Mouse (Mus musculus): ENCODE data around the gene Ush2a. TPM values are rescaled to one million over a fixed set of nuclear protein-coding genes. Genes with fewer than 3 reads are reported as not detected.

The Ush2a gene
- polyA plus RNA-seq, 1 experiment from 2014 or later, result 0.09 TPM

DNA sequence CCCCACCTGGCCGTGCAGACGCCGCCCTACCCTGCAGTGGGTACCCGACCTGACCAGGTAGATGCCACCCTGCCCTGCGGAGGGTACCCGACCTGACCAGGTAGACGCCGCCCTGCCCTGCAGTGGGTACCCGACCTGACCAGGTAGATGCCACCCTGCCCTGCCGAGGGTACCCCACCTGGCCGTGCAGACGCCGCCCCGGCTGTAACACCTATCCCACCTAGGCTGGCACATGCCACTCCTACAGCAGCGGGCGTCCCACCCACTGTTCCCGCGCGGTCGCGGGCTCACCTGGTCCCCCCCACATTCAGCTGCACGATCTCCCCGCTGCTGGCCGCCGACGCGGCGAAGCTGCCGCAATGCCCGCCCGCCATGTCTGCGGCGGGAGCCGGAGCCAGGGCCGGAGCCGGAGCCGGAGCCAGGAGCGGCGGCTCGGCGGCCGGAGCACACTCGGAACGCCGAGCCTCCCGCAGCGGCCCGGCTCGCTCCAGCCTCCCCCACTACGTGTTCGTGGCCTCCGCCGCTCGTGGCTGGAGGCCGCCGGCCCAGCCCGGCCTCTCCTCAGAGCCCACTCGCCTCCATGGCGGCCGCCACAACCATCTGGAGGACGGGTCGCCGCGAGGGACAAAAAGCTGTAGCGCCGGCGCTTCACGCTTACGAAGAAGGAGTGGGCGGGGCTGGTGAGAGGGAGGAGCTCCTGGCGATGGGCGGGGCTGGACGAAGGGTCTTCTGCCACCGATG, 745.6 kb downstream of the Ush2a start, which contains the start of gene Kctd3:
Kctd3 (minus strand) TSS at position 603 of the 741 bp plus-strand sequence.
- Histone ChIP-seq H3K9ac (peak within 1 kb of the TSS; percentile 97), H3K27me3 (replicated peaks) (no peaks in the 10 kb centered on the region), H3K4me3 (replicated peaks) (peak within 1 kb of the TSS; percentile 98), H3K27ac (peak within 1 kb of the TSS; percentile 77), H3K4me1 (peaks cover 5% of the 10 kb centered on the region; the same call in 1 of the 2 replicates), H3K9me3 (no peaks in the 10 kb centered on the region), H3K36me3 (no peaks in the 10 kb centered on the region), H3K4me2 (peak within 1 kb of the TSS; percentile 76)
- ATAC-seq (ENCODE audit: insufficient read depth, low FRiP score, low read depth), result peak; percentile 83
- WGBS, result under 1% methylated on average over 74 of the region's 74 CpGs

DNA sequence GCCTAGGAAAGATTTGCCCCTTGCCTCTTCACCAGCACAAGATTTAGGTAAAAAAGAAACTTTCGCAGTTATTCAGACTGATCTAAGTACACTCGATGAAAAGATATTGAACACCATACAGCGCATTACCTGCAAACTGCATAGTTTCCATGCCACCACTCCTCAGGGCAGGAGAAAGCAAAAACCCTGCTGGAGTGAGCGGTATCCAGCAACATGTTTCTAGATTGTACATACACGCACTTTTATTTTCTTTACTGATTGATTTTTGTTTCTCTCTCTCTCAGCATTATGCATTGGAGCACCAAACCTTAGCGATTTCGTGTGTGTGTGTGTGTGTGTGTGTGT, 746.1 kb downstream of the Ush2a start:
- peak overlapping the region; percentile 98 for H3K4me3 ChIP-seq (replicated peaks)
- H3K9me3 ChIP-seq, result no peaks in the 10 kb centered on the region
- no peak overlapping the region for H3K27ac ChIP-seq
- peak; percentile 19; the same call in 1 of the 2 replicates for ATAC-seq (ENCODE audit: insufficient read depth, low FRiP score, low read depth)
- no peak overlapping the region for H3K9ac ChIP-seq
- peak overlapping the region; percentile 76 for H3K4me2 ChIP-seq
- no peaks in the 10 kb centered on the region for H3K27me3 ChIP-seq (replicated peaks)
- H3K4me1 ChIP-seq, result peaks cover 10% of the 10 kb centered on the region
- no peaks in the 10 kb centered on the region for H3K36me3 ChIP-seq
- 44% methylated on average over 7 of the region's 7 CpGs for WGBS

DNA sequence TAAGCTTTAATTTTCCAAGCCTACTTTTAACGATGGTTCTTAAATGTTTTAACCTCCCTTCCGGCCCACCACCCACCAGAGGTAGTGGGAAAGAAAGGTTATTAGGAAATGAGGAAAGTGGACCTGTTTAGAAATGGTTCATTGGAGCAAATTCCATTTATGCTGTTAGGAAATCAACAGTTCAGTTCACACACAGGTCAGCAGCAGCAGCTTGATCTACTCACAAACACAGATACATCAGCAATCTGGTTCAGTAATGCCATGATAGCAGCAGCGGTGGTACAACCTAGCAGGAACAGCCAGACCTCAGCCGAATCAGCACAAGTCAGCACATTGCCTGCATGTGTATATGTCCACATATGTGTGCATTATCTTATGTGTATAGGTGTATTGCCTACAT, 748.8 kb downstream of the Ush2a start:
- no peak overlapping the region for H3K27ac ChIP-seq
- WGBS, result 85% methylated on average over 4 of the region's 4 CpGs
- no peak for ATAC-seq (ENCODE audit: insufficient read depth, low FRiP score, low read depth)

DNA sequence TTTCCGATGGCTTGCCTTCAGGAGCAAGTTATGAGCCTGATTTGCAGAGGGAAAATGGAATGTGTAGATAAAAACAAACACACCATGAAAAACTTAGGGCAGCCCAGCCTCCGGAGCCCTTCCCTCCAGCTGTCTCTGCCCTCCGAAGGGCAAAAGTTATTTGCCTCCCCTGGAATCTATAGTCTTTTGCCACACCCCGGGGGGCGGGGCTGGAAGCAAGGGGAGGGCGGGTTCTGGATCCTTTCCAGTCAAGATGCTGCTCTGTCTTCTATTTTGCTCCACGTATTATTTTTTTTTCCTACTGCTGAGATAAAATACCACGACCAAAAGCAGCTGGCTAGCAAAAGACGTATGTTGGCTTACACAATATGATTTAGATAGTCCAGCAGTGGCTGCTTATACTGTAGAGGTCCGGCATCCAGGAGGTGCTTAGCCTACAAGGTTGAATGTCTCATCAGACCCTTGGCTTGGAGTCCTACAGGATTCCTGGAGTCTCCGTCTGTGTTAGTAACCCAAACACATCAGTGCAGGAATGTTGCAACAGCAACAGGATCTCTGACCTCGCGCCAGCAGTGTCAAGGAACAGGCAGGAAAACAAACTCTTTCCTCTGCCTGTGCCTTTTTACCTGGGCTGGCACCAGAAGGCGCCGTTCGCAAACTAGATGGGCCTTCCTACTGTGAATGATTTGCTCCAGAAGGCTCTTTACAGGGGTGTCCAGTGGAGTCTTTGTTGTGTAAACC, 751.2 kb downstream of the Ush2a start:
- Histone ChIP-seq H3K27ac (no peak overlapping the region), H3K4me2 (peak overlapping the region; percentile 46), H3K4me3 (replicated peaks) (peak overlapping the region; percentile 9; the same call in 1 of the 2 replicates), H3K36me3 (no peaks in the 10 kb centered on the region), H3K9ac (no peak overlapping the region), H3K4me1 (peaks cover 9% of the 10 kb centered on the region), H3K27me3 (replicated peaks) (0 out of 2 replicates have a peak, but pooled peaks cover 3% of the 10 kb centered on the region), H3K9me3 (no peaks in the 10 kb centered on the region)
- WGBS, result 2% methylated on average over 16 of the region's 16 CpGs
- 0 out of 2 replicates have a peak, but pooled peaks have one; percentile 15 for ATAC-seq (ENCODE audit: insufficient read depth, low FRiP score, low read depth)

More for the DNA sequence above, 748.8 kb downstream of the Ush2a start:
- H3K4me2 ChIP-seq, result no peak overlapping the region
- no peak overlapping the region for H3K9ac ChIP-seq
- no peak overlapping the region for H3K4me3 ChIP-seq (replicated peaks)
- 0 out of 2 replicates have a peak, but pooled peaks cover 3% of the 10 kb centered on the region for H3K27me3 ChIP-seq (replicated peaks)
- no peaks in the 10 kb centered on the region for H3K9me3 ChIP-seq
- peaks cover 14% of the 10 kb centered on the region for H3K4me1 ChIP-seq
- H3K36me3 ChIP-seq, result no peaks in the 10 kb centered on the region

DNA sequence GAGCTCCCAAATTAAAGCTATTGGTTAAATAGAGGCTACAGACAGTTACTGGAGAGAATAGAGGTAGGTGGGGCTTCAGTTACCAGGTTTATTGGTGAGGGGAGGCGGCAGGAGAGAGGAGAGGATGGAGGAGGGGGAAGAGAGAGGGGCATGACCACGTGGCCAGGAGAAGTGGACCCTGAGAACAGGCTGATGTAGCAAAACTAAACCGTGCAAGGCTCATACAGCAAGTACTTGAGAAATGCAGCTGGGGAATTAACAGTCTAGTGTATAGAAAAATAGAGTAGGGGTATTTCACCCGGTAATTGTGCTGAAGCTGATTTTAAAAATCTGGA, 751.7 kb downstream of the Ush2a start:
- Histone ChIP-seq H3K9me3 (no peaks in the 10 kb centered on the region), H3K36me3 (no peaks in the 10 kb centered on the region), H3K4me3 (replicated peaks) (no peak overlapping the region), H3K4me2 (peak overlapping the region; percentile 46; the same call in 1 of the 2 replicates), H3K27ac (no peak overlapping the region), H3K9ac (no peak overlapping the region), H3K4me1 (peaks cover 9% of the 10 kb centered on the region), H3K27me3 (replicated peaks) (0 out of 2 replicates have a peak, but pooled peaks cover 3% of the 10 kb centered on the region)
- 12% methylated on average over 4 of the region's 4 CpGs for WGBS
- ATAC-seq (ENCODE audit: insufficient read depth, low FRiP score, low read depth), result no peak
